Mouse (Mus musculus) limb, embryonic 12.5 days (tissue): Measurements from ENCODE around the gene Adam3. TPM values are rescaled to one million over a fixed set of nuclear protein-coding genes. Genes with fewer than 3 reads are reported as not detected.

Source experiments
- ATAC-seq: fragments of 200-750 bp; cut with Nextera tagmentation; 2 replicates; pipeline ENCODE4 v1.8.0; 2017; ENCODE audit warnings: low read depth, moderate TSS enrichment; ENCODE audit not compliant: insufficient number of reproducible peaks, insufficient read depth, low FRiP score, low TSS enrichment
- H3K27ac ChIP-seq: fragments of 300-500 bp; sonication (generic); 2 replicates; pipeline ENCODE4 v1.5.1; 2016; ENCODE audit warnings: mild to moderate bottlenecking, moderate library complexity
- H3K27me3 ChIP-seq: fragments of 300-500 bp; sonication (generic); 2 replicates; pipeline ENCODE4 v1.6.1; 2016; ENCODE audit warnings: mild to moderate bottlenecking, moderate library complexity
- H3K36me3 ChIP-seq: fragments of 300-500 bp; sonication (generic); 2 replicates; pipeline ENCODE4 v1.6.1; 2016; ENCODE audit warnings: mild to moderate bottlenecking, moderate library complexity
- H3K4me1 ChIP-seq: fragments of 300-500 bp; sonication (generic); replicated peaks from 2 replicates; pipeline ENCODE4 v1.6.1; 2016
- H3K4me2 ChIP-seq: fragments of 300-500 bp; sonication (generic); 2 replicates; pipeline ENCODE4 v1.6.1; 2016; ENCODE audit warnings: mild to moderate bottlenecking, moderate library complexity
- H3K4me3 ChIP-seq: fragments of 300-500 bp; sonication (generic); replicated peaks from 2 replicates; pipeline ENCODE4 v1.5.1; 2016; ENCODE audit warnings: mild to moderate bottlenecking
- H3K9ac ChIP-seq: fragments of 300-500 bp; sonication (generic); replicated peaks from 2 replicates; pipeline ENCODE4 v1.6.1; 2016; ENCODE audit warnings: mild to moderate bottlenecking, moderate library complexity
- H3K9me3 ChIP-seq: fragments of 300-500 bp; sonication (generic); 2 replicates; pipeline ENCODE4 v1.6.1; 2016; ENCODE audit warnings: mild to moderate bottlenecking, moderate library complexity
- WGBS: fragments of 180-500 bp; shearing (Covaris S2); methylation state at CpG from one replicate; pipeline ENCODE4 v1.1.7; 2016; 5-methylcytosine and 5-hydroxymethylcytosine counted together
- polyA plus RNA-seq: library from polyadenylated mRNA; unstranded; fragments of >200 nt; fragmentation: Nextera tagmentation; extraction: Ambion mirVana; gene quantifications from 2 replicates; pipeline ENCODE4 v1.2.1, GENCODE M21; 2016

The Adam3 gene
- polyA plus RNA-seq: 0.17 and 0.35 TPM in 2 replicates

- Histone ChIP-seq H3K4me3 (no peak within 1 kb of the TSS), H3K36me3 (no peaks in the 10 kb centered on the region), H3K27me3 (no peaks in the 10 kb centered on the region), H3K9ac (no peak within 1 kb of the TSS), H3K4me1 (peaks cover 3% of the 10 kb centered on the region), H3K4me2 (no peak within 1 kb of the TSS), H3K27ac (no peak within 1 kb of the TSS), H3K9me3 (no peaks in the 10 kb centered on the region)
- no peak for ATAC-seq
- 55% methylated on average over 11 of the region's 11 CpGs for WGBS
These were observed at the start of gene Adam3 for GRCm38 (mm10) chr8:24725630-24726029. TSS of gene Adam3 (minus strand) at chr8:24725852.

GRCm38 (mm10) chr8:24724886-24725626 lies 596 bp downstream of the Adam3 start:
- no peak overlapping the region for H3K4me3 ChIP-seq
- no peaks in the 10 kb centered on the region for H3K27me3 ChIP-seq
- peaks cover 3% of the 10 kb centered on the region for H3K4me1 ChIP-seq
- no peak overlapping the region for H3K27ac ChIP-seq
- no peak for ATAC-seq
- H3K9me3 ChIP-seq: no peaks in the 10 kb centered on the region
- no peaks in the 10 kb centered on the region for H3K36me3 ChIP-seq
- H3K4me2 ChIP-seq: no peak overlapping the region
- 48% methylated on average over 16 of the region's 16 CpGs for WGBS
- no peak overlapping the region for H3K9ac ChIP-seq

Other genes with a start within 250 kb of the Adam3 start
- gene Adam5, start 98.5 kb upstream of the Adam3 start, polyA plus RNA-seq: 0.51 and 0.68 TPM in 2 replicates